8 mouse cellular contexts compared by ENCODE assay signal in genomic region chr2:91255661-91256150, GRCm38 (mm10). TPM values are rescaled to one million over a fixed set of nuclear protein-coding genes. Genes with fewer than 3 reads are reported as not detected.
DNase-seq lines count a peak whose midpoint lies in the region; ATAC-seq and TF ChIP-seq lines count a peak whose summit lies in the region.

Gene Pacsin3 (plus strand): TSS chr2:91255954.

- no peak for TF ChIP-seq CTCF in forebrain, postnatal 0 days (IDR thresholded peaks at IDR 0.05; ENCODE audit: low read depth)

- H3K4me2 ChIP-seq in lung, embryonic 15.5 days, result peak within 1 kb of the TSS; percentile 90
- H3K4me2 ChIP-seq in forebrain, postnatal 0 days (ENCODE audit: low read depth), result peak within 1 kb of the TSS; percentile 99
- H3K4me2 ChIP-seq in hindbrain, embryonic 12.5 days (replicated peaks), result peak within 1 kb of the TSS; percentile 99
- peak within 1 kb of the TSS; percentile 100 for H3K4me2 ChIP-seq in neural tube, embryonic 12.5 days (replicated peaks)

- H3K9me3 ChIP-seq in lung, embryonic 15.5 days, result no peaks in the 10 kb centered on the region
- no peaks in the 10 kb centered on the region for H3K9me3 ChIP-seq in forebrain, postnatal 0 days (ENCODE audit: low read length)
- no peaks in the 10 kb centered on the region for H3K9me3 ChIP-seq in hindbrain, embryonic 12.5 days (replicated peaks)
- H3K9me3 ChIP-seq in limb, embryonic 10.5 days (replicated peaks), result no peaks in the 10 kb centered on the region
- H3K9me3 ChIP-seq in neural tube, embryonic 12.5 days, result no peaks in the 10 kb centered on the region

- peak within 1 kb of the TSS; percentile 73 for H3K9ac ChIP-seq in lung, embryonic 15.5 days
- H3K9ac ChIP-seq in forebrain, postnatal 0 days, result peak within 1 kb of the TSS; percentile 45
- peak within 1 kb of the TSS; percentile 67 for H3K9ac ChIP-seq in hindbrain, embryonic 12.5 days
- H3K9ac ChIP-seq in neural tube, embryonic 12.5 days, result peak within 1 kb of the TSS; percentile 67

- H3K27ac ChIP-seq in lung, embryonic 15.5 days, result peak within 1 kb of the TSS; percentile 88
- 0 out of 2 replicates have a peak within 1 kb of the TSS, but pooled peaks have one; percentile 51 for H3K27ac ChIP-seq in forebrain, postnatal 0 days (ENCODE audit: low read depth, low read length)
- peak within 1 kb of the TSS; percentile 60 for H3K27ac ChIP-seq in hindbrain, embryonic 12.5 days
- H3K27ac ChIP-seq in limb, embryonic 10.5 days, result peak within 1 kb of the TSS; percentile 86
- no peak within 1 kb of the TSS for H3K27ac ChIP-seq in neural tube, embryonic 12.5 days

- no peak for ATAC-seq in lung, embryonic 15.5 days (ENCODE audit: borderline replicate concordance, extremely low read depth, low FRiP score, low TSS enrichment)
- 0 out of 2 replicates have a peak, but pooled peaks have one; percentile 13 for ATAC-seq in forebrain, postnatal 0 days
- 0 out of 2 replicates have a peak, but pooled peaks have one; percentile 20 for ATAC-seq in hindbrain, embryonic 12.5 days (ENCODE audit: low FRiP score)
- peak; percentile 27; the same call in 1 of the 2 replicates for ATAC-seq in neural tube, embryonic 12.5 days (ENCODE audit: low FRiP score, low read depth)

- WGBS in lung, embryonic 15.5 days, result under 1% methylated on average over 27 of the region's 27 CpGs
- 2% methylated on average over 27 of the region's 27 CpGs for WGBS in forebrain, postnatal 0 days
- under 1% methylated on average over 27 of the region's 27 CpGs for WGBS in hindbrain, embryonic 12.5 days
- under 1% methylated on average over 27 of the region's 27 CpGs for WGBS in limb, embryonic 10.5 days
- under 1% methylated on average over 27 of the region's 27 CpGs for WGBS in neural tube, embryonic 12.5 days

- peaks cover 3% of the 10 kb centered on the region; the same call in 1 of the 2 replicates for H3K36me3 ChIP-seq in lung, embryonic 15.5 days
- H3K36me3 ChIP-seq in forebrain, postnatal 0 days (ENCODE audit: insufficient read depth), result no peaks in the 10 kb centered on the region
- no peaks in the 10 kb centered on the region for H3K36me3 ChIP-seq in hindbrain, embryonic 12.5 days
- H3K36me3 ChIP-seq in limb, embryonic 10.5 days, result 0 out of 2 replicates have a peak, but pooled peaks cover 4% of the 10 kb centered on the region
- no peaks in the 10 kb centered on the region for H3K36me3 ChIP-seq in neural tube, embryonic 12.5 days

- peak within 1 kb of the TSS; percentile 80 for H3K4me3 ChIP-seq in lung, embryonic 15.5 days
- H3K4me3 ChIP-seq in forebrain, postnatal 0 days (ENCODE audit: low read depth, low read length), result peak within 1 kb of the TSS; percentile 45
- peak within 1 kb of the TSS; percentile 59 for H3K4me3 ChIP-seq in hindbrain, embryonic 12.5 days
- peak within 1 kb of the TSS; percentile 71 for H3K4me3 ChIP-seq in limb, embryonic 10.5 days
- peak within 1 kb of the TSS; percentile 56 for H3K4me3 ChIP-seq in neural tube, embryonic 12.5 days

- H3K27me3 ChIP-seq in lung, embryonic 15.5 days, result peaks cover 29% of the 10 kb centered on the region
- H3K27me3 ChIP-seq in forebrain, postnatal 0 days (ENCODE audit: insufficient read depth, low read length), result 0 out of 2 replicates have a peak, but pooled peaks cover 3% of the 10 kb centered on the region
- H3K27me3 ChIP-seq in hindbrain, embryonic 12.5 days, result peaks cover 36% of the 10 kb centered on the region
- peaks cover 47% of the 10 kb centered on the region for H3K27me3 ChIP-seq in limb, embryonic 10.5 days (ENCODE audit: low read depth, poor library complexity, severe bottlenecking)
- H3K27me3 ChIP-seq in neural tube, embryonic 12.5 days (replicated peaks), result peaks cover 21% of the 10 kb centered on the region

- H3K4me1 ChIP-seq in lung, embryonic 15.5 days, result peaks cover 36% of the 10 kb centered on the region
- H3K4me1 ChIP-seq in forebrain, postnatal 0 days (ENCODE audit: insufficient read depth), result peaks cover 13% of the 10 kb centered on the region; the same call in 1 of the 2 replicates
- H3K4me1 ChIP-seq in hindbrain, embryonic 12.5 days, result peaks cover 39% of the 10 kb centered on the region
- peaks cover 49% of the 10 kb centered on the region for H3K4me1 ChIP-seq in limb, embryonic 10.5 days
- H3K4me1 ChIP-seq in neural tube, embryonic 12.5 days, result peaks cover 35% of the 10 kb centered on the region

- no peak for DNase-seq in lung, postnatal 25 days (ENCODE audit: low spot score)
- peak; percentile 64 for DNase-seq in cerebellum, adult 11 months
- no peak for DNase-seq in forebrain, postnatal 0 days
- DNase-seq in limb, embryonic 10.5 days (ENCODE audit: low spot score), result peak; percentile 64
- no peak for DNase-seq in urinary bladder, postnatal 14 days (ENCODE audit: low spot score)

RNA-seq across cellular contexts. Expression of gene Pacsin3, which starts in this region (rescaled TPM):
- polyA plus RNA-seq in lung, embryonic 15.5 days (2015; fragmentation: Nextera tagmentation; extraction: Ambion mirVana), result 51.7 and 54.2 TPM in 2 replicates
- total RNA-seq in forebrain, postnatal 0 days (2014; rRNA removed), result 20.5 and 21.6 TPM in 2 replicates
- 18.6 and 22.8 TPM in 2 replicates for polyA plus RNA-seq in forebrain, postnatal 0 days (2015; fragmentation: Nextera tagmentation; extraction: Ambion mirVana)
- polyA plus RNA-seq in hindbrain, embryonic 12.5 days (2016; fragmentation: Nextera tagmentation; extraction: Ambion mirVana), result 21.5 and 25.6 TPM in 2 replicates
- 23.6 and 37.0 TPM in 2 replicates for polyA plus RNA-seq in limb, embryonic 10.5 days (2016; fragmentation: Nextera tagmentation; extraction: Ambion mirVana)
- polyA plus RNA-seq in neural tube, embryonic 12.5 days (2016; fragmentation: Nextera tagmentation; extraction: Ambion mirVana), result 20.8 and 22.1 TPM in 2 replicates

Comparison
In these comparisons a context has a peak if more than half of its experiments do, and no peak if none do; other contexts are left out.
1. DNase-seq: peak in cerebellum, adult 11 months (single experiment) and limb, embryonic 10.5 days (single experiment); none in lung, postnatal 25 days (single experiment), forebrain, postnatal 0 days (single experiment) and urinary bladder, postnatal 14 days (single experiment).
2. Peak in every context shown above with its lines, with median percentiles within 50 percentile points of each other: H3K4me2 ChIP-seq, H3K4me3 ChIP-seq and H3K9ac ChIP-seq.